Mouse (Mus musculus) A20 (cell line): ENCODE data around the gene Pald1.
A peak's percentile ranks its signal among the peaks of the same experiment; 100 is the strongest.

ENCODE experiments used
- DNase-seq: peaks from one replicate; pipeline ENCODE4 v3.0.0-alpha.2; 2011; ENCODE audit warnings: low read depth, low spot score

Gene Pald1

GRCm38 (mm10) chr10:61284309-61284708 lies 99.0 kb downstream of the Pald1 start:
- no peak for DNase-seq

GRCm38 (mm10) chr10:61281115-61281514 lies 102.2 kb downstream of the Pald1 start:
- no peak for DNase-seq

GRCm38 (mm10) chr10:61277918-61278674 lies 105.2 kb downstream of the Pald1 start:
- no peak for DNase-seq

GRCm38 (mm10) chr10:61277051-61277450 lies 106.3 kb downstream of the Pald1 start:
- no peak for DNase-seq

GRCm38 (mm10) chr10:61275669-61276110 lies 107.6 kb downstream of the Pald1 start:
- peak; percentile 57 for DNase-seq

GRCm38 (mm10) chr10:61274532-61274931 lies 108.8 kb downstream of the Pald1 start:
- no peak for DNase-seq

- no peak for DNase-seq
Observed at GRCm38 (mm10) chr10:61273844-61274215, 109.5 kb downstream of the Pald1 start.

DNA sequence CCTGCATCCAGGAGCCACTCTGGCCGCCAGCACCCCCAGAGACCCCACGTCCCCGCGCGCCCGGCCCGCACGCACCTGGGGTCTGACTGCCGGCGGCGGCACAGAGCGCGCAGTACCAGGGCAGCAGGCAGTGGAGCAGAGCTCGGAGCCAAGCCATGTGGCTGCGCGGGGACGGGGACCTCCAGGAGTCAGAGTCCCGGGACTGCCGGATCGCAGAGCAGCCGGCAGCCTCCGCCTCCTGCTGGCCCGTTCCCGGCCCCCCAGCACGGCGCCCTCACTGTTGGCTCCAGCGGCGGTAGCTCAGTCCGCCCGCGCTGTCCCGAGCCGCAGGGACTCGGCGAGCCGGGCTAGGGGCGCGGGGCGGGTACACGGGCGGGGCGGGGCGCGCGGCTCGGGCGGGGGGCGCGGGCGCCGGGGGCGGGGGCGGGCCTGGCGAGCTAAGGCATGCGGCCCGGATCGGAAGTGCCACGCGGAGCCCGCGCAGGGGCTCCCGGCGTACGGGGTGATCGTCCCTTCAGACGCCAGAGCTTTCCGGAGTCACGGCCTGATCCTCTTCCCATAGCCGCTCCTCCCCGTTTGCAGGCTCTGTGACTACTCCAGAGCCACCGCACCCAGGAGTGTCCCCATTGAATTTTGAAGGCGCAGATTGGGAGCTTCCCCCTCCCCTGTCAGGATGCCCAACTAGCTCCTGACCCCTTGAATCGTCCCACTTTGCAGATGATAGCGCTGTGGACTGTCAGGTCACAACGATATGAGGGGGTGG lies 110.1 kb downstream of the Pald1 start, which contains the start of gene Adamts14:
Gene Adamts14, minus strand, starts transcription at position 358 of the 763 bp plus-strand sequence.
- DNase-seq, result no peak

- DNase-seq, result no peak
Observed at GRCm38 (mm10) chr10:61272631-61273030, 110.7 kb downstream of the Pald1 start.

- DNase-seq, result no peak
Observed at GRCm38 (mm10) chr10:61272089-61272626, 111.2 kb downstream of the Pald1 start.
